15 mouse cellular contexts compared by ENCODE assay signal in the genomic region with DNA sequence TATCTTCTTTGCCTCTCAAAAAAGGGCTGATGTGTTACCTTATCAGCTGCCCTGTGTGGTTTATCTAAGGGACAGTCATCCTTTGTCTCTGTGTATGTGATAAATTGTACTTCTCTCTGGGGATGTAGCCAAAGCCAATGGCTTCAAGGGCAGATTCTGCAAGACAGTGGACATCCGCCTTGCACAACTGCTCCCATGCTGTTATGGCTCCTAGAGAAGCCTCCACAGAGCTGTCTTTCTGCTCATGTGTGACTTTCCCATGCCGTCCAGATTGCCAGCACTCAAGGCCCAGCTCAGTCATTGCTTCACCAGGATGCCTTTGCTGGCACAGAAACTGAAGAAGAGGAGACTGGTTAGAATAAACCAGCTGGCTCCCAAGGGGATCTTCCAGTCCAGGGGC.
DNase-seq lines count a peak whose midpoint lies in the region.
"Had no signal": no experiment of that assay in that cellular context is flagged by ENCODE, and none has a peak within 500 bp of the region (broad histone marks: within the 10 kb centered on the region; RNA-seq: fewer than 3 reads in every experiment).

No protein-coding gene starts in this region.

- intact Hi-C loops in left cerebral cortex, postnatal 36 days (cut with DNase I), result no loop called here

- DNase-seq in ovary, adult 18-20 months (ENCODE audit: low spot score), result peak; percentile 9
- no peak for DNase-seq in ovary, postnatal 10 days (ENCODE audit: low spot score)
- peak; percentile 70 for DNase-seq in adrenal gland, adult 8-10 months
- peak; percentile 66 for DNase-seq in adrenal gland, postnatal 14 days
- DNase-seq in adrenal gland, postnatal 36 days, result peak; percentile 43 to 57
- DNase-seq in right cerebral cortex, postnatal 10 days (ENCODE audit: low spot score in 2 of 2), result no peak
- DNase-seq in thymus, postnatal 4 days, result no peak
- no peak for DNase-seq in left cerebral cortex, postnatal 36 days (ENCODE audit: low spot score in 2 of 2)
- DNase-seq: B cell, adult 2 months; cerebellum, adult 11 months; cerebellum, adult 18-20 months; cerebellum, adult 9-10 months; cerebellum, postnatal 14 days; cerebellum, postnatal 36 days; embryo, embryonic 11 days had no signal

Comparison
In these comparisons a context has a peak if more than half of its experiments do, and no peak if none do; other contexts are left out.
1. DNase-seq: peak in ovary, adult 18-20 months (single experiment), adrenal gland, adult 8-10 months (single experiment), adrenal gland, postnatal 14 days (single experiment) and adrenal gland, postnatal 36 days (2 of 2); none in ovary, postnatal 10 days (single experiment), right cerebral cortex, postnatal 10 days (0 of 2), thymus, postnatal 4 days (single experiment) and left cerebral cortex, postnatal 36 days (0 of 2).